Mouse (Mus musculus) thymus, adult 2 months (tissue): ENCODE measurements around the gene Tbc1d4. TPM values are rescaled to one million over a fixed set of nuclear protein-coding genes. Genes with fewer than 3 reads are reported as not detected.

Experiments used
- DNase-seq: peaks from one replicate; pipeline ENCODE4 v3.0.0; 2021
- H3K27ac ChIP-seq: fragments of 200-500 bp; 2 replicates; pipeline ENCODE4 v1.5.1; 2012; ENCODE audit warnings: low read length, control low read depth; ENCODE audit not compliant: control insufficient read depth, insufficient read depth
- H3K27me3 ChIP-seq: fragments of 200-500 bp; 2 replicates; pipeline ENCODE4 v1.6.1; 2012; ENCODE audit warnings: mild to moderate bottlenecking, low read length, moderate library complexity, mixed read lengths; ENCODE audit not compliant: control insufficient read depth, insufficient read depth
- H3K36me3 ChIP-seq: fragments of 200-500 bp; 2 replicates; pipeline ENCODE4 v1.6.1; 2012; ENCODE audit warnings: mild to moderate bottlenecking, low read length, moderate library complexity; ENCODE audit not compliant: control insufficient read depth, insufficient read depth
- H3K4me1 ChIP-seq: fragments of 200-500 bp; replicated peaks from 2 replicates; pipeline ENCODE4 v1.6.1; 2012; ENCODE audit warnings: low read length; ENCODE audit not compliant: control insufficient read depth, insufficient read depth
- H3K4me3 ChIP-seq: fragments of 200-500 bp; 2 replicates; pipeline ENCODE4 v1.5.1; 2012; ENCODE audit warnings: mild to moderate bottlenecking, low read length, control low read depth, moderate library complexity; ENCODE audit not compliant: control insufficient read depth, insufficient read depth
- CTCF ChIP-seq: fragments of 200-500 bp; IDR thresholded peaks from 2 replicates; pipeline ENCODE4 v1.5.1; 2012; ENCODE audit warnings: mild to moderate bottlenecking, control low read depth, low read length, moderate library complexity, borderline replicate concordance; ENCODE audit not compliant: control insufficient read depth, poor library complexity, insufficient read depth; ENCODE audit errors: extremely low read depth
- POLR2A ChIP-seq: fragments of 200-500 bp; IDR thresholded peaks from 2 replicates; pipeline ENCODE4 v1.6.1; 2012; ENCODE audit warnings: mild to moderate bottlenecking, low read length, control low read depth, moderate library complexity; ENCODE audit not compliant: control insufficient read depth, poor library complexity, insufficient read depth; ENCODE audit errors: extremely low read depth
- WGBS: fragments of 180-500 bp; shearing (Covaris S2); methylation state at CpG from one replicate; pipeline ENCODE4 v1.1.7; 2018; 5-methylcytosine and 5-hydroxymethylcytosine counted together
- polyA plus RNA-seq: library from polyadenylated mRNA; depleted of rRNA; stranded (reverse); fragments of >200 nt; gene quantifications from 2 replicates; pipeline ENCODE4 v1.2.3, GENCODE M21; 2012

Tbc1d4 gene
- polyA plus RNA-seq, 1 experiment: 13.3 TPM

- no peaks in the 10 kb centered on the region for H3K4me1 ChIP-seq
- no peaks in the 10 kb centered on the region for H3K27me3 ChIP-seq
- no peak overlapping the region for H3K27ac ChIP-seq
- TF ChIP-seq CTCF (no peak), POLR2A (no peak)
- 92% methylated on average over 5 of the region's 5 CpGs for WGBS
- H3K36me3 ChIP-seq: no peaks in the 10 kb centered on the region
- no peak for DNase-seq
- no peak overlapping the region for H3K4me3 ChIP-seq
Measured at GRCm38 (mm10) chr14:101514557-101514971, 94.4 kb downstream of the Tbc1d4 start.

- no peak for DNase-seq
- H3K27ac ChIP-seq: no peak overlapping the region
- no peaks in the 10 kb centered on the region for H3K27me3 ChIP-seq
- H3K4me3 ChIP-seq: no peak overlapping the region
- no peaks in the 10 kb centered on the region for H3K36me3 ChIP-seq
- no peaks in the 10 kb centered on the region for H3K4me1 ChIP-seq
- TF ChIP-seq CTCF (no peak), POLR2A (no peak)
- 84% methylated on average over 11 of the region's 11 CpGs for WGBS
Measured at GRCm38 (mm10) chr14:101513163-101513562, 95.8 kb downstream of the Tbc1d4 start.

GRCm38 (mm10) chr14:101511410-101511809, 97.6 kb downstream of the Tbc1d4 start:
- H3K27me3 ChIP-seq: no peaks in the 10 kb centered on the region
- H3K4me1 ChIP-seq: no peaks in the 10 kb centered on the region
- TF ChIP-seq CTCF (no peak), POLR2A (no peak)
- 16% methylated on average over 8 of the region's 8 CpGs for WGBS
- H3K27ac ChIP-seq: no peak overlapping the region
- DNase-seq: no peak
- no peak overlapping the region for H3K4me3 ChIP-seq
- H3K36me3 ChIP-seq: no peaks in the 10 kb centered on the region

- Histone ChIP-seq H3K4me3 (no peak overlapping the region), H3K4me1 (no peaks in the 10 kb centered on the region), H3K27ac (no peak overlapping the region), H3K36me3 (no peaks in the 10 kb centered on the region), H3K27me3 (no peaks in the 10 kb centered on the region)
- no peak for TF ChIP-seq POLR2A
- TF ChIP-seq CTCF: no peak
- 29% methylated on average over 13 of the region's 13 CpGs for WGBS
- peak; percentile 9 for DNase-seq
Measured at GRCm38 (mm10) chr14:101510540-101511313, 98.3 kb downstream of the Tbc1d4 start.

- no peak for DNase-seq
- Histone ChIP-seq H3K4me3 (no peak overlapping the region), H3K27ac (no peak overlapping the region), H3K4me1 (no peaks in the 10 kb centered on the region), H3K27me3 (no peaks in the 10 kb centered on the region), H3K36me3 (no peaks in the 10 kb centered on the region)
- 81% methylated on average over 7 of the region's 7 CpGs for WGBS
- no peak for TF ChIP-seq CTCF
- no peak for TF ChIP-seq POLR2A
Measured at GRCm38 (mm10) chr14:101509759-101510158, 99.2 kb downstream of the Tbc1d4 start.

- Histone ChIP-seq H3K4me3 (no peak overlapping the region), H3K4me1 (no peaks in the 10 kb centered on the region), H3K27me3 (no peaks in the 10 kb centered on the region), H3K27ac (no peak overlapping the region), H3K36me3 (no peaks in the 10 kb centered on the region)
- 96% methylated on average over 7 of the region's 7 CpGs for WGBS
- DNase-seq: no peak
- TF ChIP-seq CTCF (no peak), POLR2A (no peak)
Measured at GRCm38 (mm10) chr14:101507956-101508355, 101.0 kb downstream of the Tbc1d4 start.

GRCm38 (mm10) chr14:101507146-101507545, 101.8 kb downstream of the Tbc1d4 start:
- 96% methylated on average over 17 of the region's 17 CpGs for WGBS
- no peak for DNase-seq
- H3K4me3 ChIP-seq: no peak overlapping the region
- H3K4me1 ChIP-seq: no peaks in the 10 kb centered on the region
- no peaks in the 10 kb centered on the region for H3K27me3 ChIP-seq
- no peak overlapping the region for H3K27ac ChIP-seq
- H3K36me3 ChIP-seq: no peaks in the 10 kb centered on the region
- TF ChIP-seq CTCF: no peak
- TF ChIP-seq POLR2A: no peak

GRCm38 (mm10) chr14:101505805-101506204, 103.2 kb downstream of the Tbc1d4 start:
- DNase-seq: no peak
- H3K4me1 ChIP-seq: no peaks in the 10 kb centered on the region
- no peak overlapping the region for H3K4me3 ChIP-seq
- no peaks in the 10 kb centered on the region for H3K27me3 ChIP-seq
- no peaks in the 10 kb centered on the region for H3K36me3 ChIP-seq
- TF ChIP-seq CTCF (no peak), POLR2A (no peak)
- no peak overlapping the region for H3K27ac ChIP-seq
